Mouse (Mus musculus) bone marrow macrophage, adult 2 months (primary cell): ENCODE results near the gene Pacsin1.

Source experiments
- CTCF ChIP-seq: IDR thresholded peaks from 2 replicates; pipeline ENCODE4 v1.5.1; 2012; ENCODE audit warnings: low read depth, mild to moderate bottlenecking, low read length, moderate library complexity
- POLR2A ChIP-seq: IDR thresholded peaks from 2 replicates; pipeline ENCODE4 v1.6.1; 2012; ENCODE audit warnings: mild to moderate bottlenecking, low read depth, low read length, borderline replicate concordance

- TF ChIP-seq CTCF (no peak), POLR2A (no peak)
Observed at GRCm38 (mm10) chr17:27615388-27615787, 39.9 kb upstream of the Pacsin1 start.
